Mouse (Mus musculus): ENCODE results near the gene Atf6b.

- TF ChIP-seq CTCF (IDR thresholded peaks at IDR 0.05; ENCODE audit: low read depth, low read length): no peak
- TF ChIP-seq POLR2A (IDR thresholded peaks at IDR 0.05; ENCODE audit: insufficient read depth, low read length): no peak
- no peak for TF ChIP-seq EP300 (IDR thresholded peaks at IDR 0.05; ENCODE audit: insufficient read depth, low read depth, low read length)
Measured at GRCm38 (mm10) chr17:34681881-34682536, 35.1 kb downstream of the Atf6b start.
